In the genomic region with DNA sequence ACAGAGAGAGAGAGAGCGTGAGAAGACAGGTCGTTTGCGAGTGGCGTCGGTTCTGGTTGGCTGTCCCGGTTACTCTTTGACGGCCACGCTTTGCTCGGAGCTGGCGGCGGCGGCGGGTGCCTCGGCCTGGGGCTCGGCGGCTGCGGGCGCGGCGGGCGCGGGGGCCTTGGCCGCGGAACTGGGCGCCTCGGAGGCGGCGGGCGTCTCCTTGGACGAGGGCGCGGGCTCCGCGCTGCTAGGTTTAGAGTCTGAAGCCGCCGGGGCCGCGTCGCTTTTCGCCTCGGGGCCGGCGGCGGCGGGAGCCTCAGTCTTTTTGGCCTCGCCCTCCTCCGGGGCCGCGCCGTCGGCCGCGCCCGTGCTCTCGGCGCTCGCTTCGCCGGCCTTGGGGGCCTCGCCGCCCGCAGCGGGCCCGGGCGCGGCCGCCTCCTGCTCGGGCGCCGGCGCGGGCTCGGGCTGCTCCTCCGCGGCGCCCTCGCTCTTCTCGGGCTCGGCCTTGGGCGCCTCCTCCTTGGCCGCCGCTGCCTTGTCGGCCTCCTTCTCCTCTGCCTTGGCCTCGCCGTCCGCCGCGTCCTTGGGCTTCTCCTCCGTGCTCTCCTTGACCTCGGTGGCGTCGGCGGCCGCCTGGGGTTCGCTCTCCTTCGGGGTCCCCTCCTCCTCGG, we compare ENCODE assay signal across 7 mouse cellular contexts. TPM values are rescaled to one million over a fixed set of nuclear protein-coding genes. Genes with fewer than 3 reads are reported as not detected.
DNase-seq lines count a peak whose midpoint lies in the region; ATAC-seq and TF ChIP-seq lines count a peak whose summit lies in the region.

No protein-coding gene starts in this region.

- no peaks in the 10 kb centered on the region for H3K36me3 ChIP-seq in thymus, adult 2 months (ENCODE audit: control insufficient read depth, insufficient read depth, low read length)
- H3K36me3 ChIP-seq in embryonic facial prominence, embryonic 14.5 days (ENCODE audit: control insufficient read depth, insufficient read depth, low read length) = peaks cover 16% of the 10 kb centered on the region
- H3K36me3 ChIP-seq in hindbrain, embryonic 14.5 days (replicated peaks; ENCODE audit: control insufficient read depth, insufficient read depth) = peaks cover 22% of the 10 kb centered on the region
- H3K36me3 ChIP-seq in liver, embryonic 15.5 days (replicated peaks) = no peaks in the 10 kb centered on the region

- H3K4me2 ChIP-seq in embryonic facial prominence, embryonic 14.5 days (ENCODE audit: low read depth, low read length) = peak overlapping the region; percentile 58
- peak overlapping the region; percentile 50 for H3K4me2 ChIP-seq in hindbrain, embryonic 14.5 days (replicated peaks)
- peak overlapping the region; percentile 61 for H3K4me2 ChIP-seq in liver, embryonic 15.5 days

- WGBS in thymus, adult 2 months = 76% methylated on average over 97 of the region's 97 CpGs
- 24% methylated on average over 48 of the region's 97 CpGs for WGBS in embryonic facial prominence, embryonic 14.5 days
- WGBS in hindbrain, embryonic 14.5 days = 5% methylated on average over 91 of the region's 97 CpGs
- 25% methylated on average over 91 of the region's 97 CpGs for WGBS in liver, embryonic 15.5 days (ENCODE audit: insufficient replicate concordance)

- no peak for TF ChIP-seq POLR2A in thymus, adult 2 months (IDR thresholded peaks at IDR 0.05; ENCODE audit: control insufficient read depth, extremely low read depth, insufficient read depth, low read length, poor library complexity)

- H3K4me1 ChIP-seq in thymus, adult 2 months (replicated peaks; ENCODE audit: control insufficient read depth, insufficient read depth, low read length) = no peaks in the 10 kb centered on the region; the same call in 1 of the 2 replicates
- peaks cover 18% of the 10 kb centered on the region; the same call in 1 of the 2 replicates for H3K4me1 ChIP-seq in embryonic facial prominence, embryonic 14.5 days (ENCODE audit: control insufficient read depth, insufficient read depth, low read length)
- peaks cover 59% of the 10 kb centered on the region for H3K4me1 ChIP-seq in hindbrain, embryonic 14.5 days (replicated peaks; ENCODE audit: control insufficient read depth, insufficient read depth, low read length)
- no peaks in the 10 kb centered on the region for H3K4me1 ChIP-seq in liver, embryonic 15.5 days (replicated peaks)

- DNase-seq in thymus, postnatal 14 days = peak; percentile 17
- no peak for DNase-seq in thymus, adult 2 months
- DNase-seq in embryonic facial prominence, embryonic 14.5 days (ENCODE audit: low spot score) = no peak
- DNase-seq in hindbrain, embryonic 14.5 days (ENCODE audit: low spot score) = no peak
- peak; percentile 14 for DNase-seq in ovary, postnatal 14 days (ENCODE audit: low spot score)
- no peak for DNase-seq in frontal cortex, postnatal 36 days (ENCODE audit: low spot score in 2 of 2)

- peak; percentile 20 for ATAC-seq in embryonic facial prominence, embryonic 14.5 days (ENCODE audit: low read depth)
- peak; percentile 33; the same call in 1 of the 2 replicates for ATAC-seq in hindbrain, embryonic 14.5 days (ENCODE audit: low FRiP score)
- no peak for ATAC-seq in liver, embryonic 15.5 days (ENCODE audit: insufficient read depth)

- no peak for TF ChIP-seq CTCF in thymus, adult 2 months (IDR thresholded peaks at IDR 0.05; ENCODE audit: borderline replicate concordance, control insufficient read depth, extremely low read depth, insufficient read depth, low read length, poor library complexity)

- H3K4me3 ChIP-seq in thymus, adult 2 months (ENCODE audit: control insufficient read depth, insufficient read depth, low read length) = no peak overlapping the region
- peak overlapping the region; percentile 30 for H3K4me3 ChIP-seq in embryonic facial prominence, embryonic 14.5 days (ENCODE audit: low read depth, low read length)
- peak overlapping the region; percentile 19 for H3K4me3 ChIP-seq in hindbrain, embryonic 14.5 days (replicated peaks; ENCODE audit: low read length)
- H3K4me3 ChIP-seq in liver, embryonic 15.5 days (replicated peaks) = peak overlapping the region; percentile 35

- no peaks in the 10 kb centered on the region for H3K9me3 ChIP-seq in embryonic facial prominence, embryonic 14.5 days (ENCODE audit: control insufficient read depth, low read length)
- H3K9me3 ChIP-seq in hindbrain, embryonic 14.5 days (ENCODE audit: control insufficient read depth, low read length) = no peaks in the 10 kb centered on the region
- no peaks in the 10 kb centered on the region for H3K9me3 ChIP-seq in liver, embryonic 15.5 days (replicated peaks)

- H3K27me3 ChIP-seq in thymus, adult 2 months (ENCODE audit: control insufficient read depth, insufficient read depth, low read length) = no peaks in the 10 kb centered on the region; the same call in none of the 2 replicates
- H3K27me3 ChIP-seq in embryonic facial prominence, embryonic 14.5 days (replicated peaks; ENCODE audit: control insufficient read depth, insufficient read depth, low read length) = no peaks in the 10 kb centered on the region
- no peaks in the 10 kb centered on the region for H3K27me3 ChIP-seq in hindbrain, embryonic 14.5 days (ENCODE audit: control insufficient read depth, insufficient read depth, low read length)
- H3K27me3 ChIP-seq in liver, embryonic 15.5 days = peaks cover 24% of the 10 kb centered on the region

- H3K9ac ChIP-seq in embryonic facial prominence, embryonic 14.5 days (ENCODE audit: low read depth, low read length) = peak overlapping the region; percentile 65
- peak overlapping the region; percentile 60 for H3K9ac ChIP-seq in hindbrain, embryonic 14.5 days
- H3K9ac ChIP-seq in liver, embryonic 15.5 days = no peak overlapping the region

- H3K27ac ChIP-seq in thymus, adult 2 months (ENCODE audit: control insufficient read depth, insufficient read depth, low read length) = no peak overlapping the region
- H3K27ac ChIP-seq in embryonic facial prominence, embryonic 14.5 days (replicated peaks; ENCODE audit: low read depth, low read length) = peak overlapping the region; percentile 46; the same call in 1 of the 2 replicates
- peak overlapping the region; percentile 76 for H3K27ac ChIP-seq in hindbrain, embryonic 14.5 days
- no peak overlapping the region for H3K27ac ChIP-seq in liver, embryonic 15.5 days (replicated peaks)

RNA-seq across cellular contexts. Expression of gene Basp1, which starts 49.3 kb away (rescaled TPM):
- 13.9 and 18.1 TPM in 2 replicates for polyA plus RNA-seq in thymus, adult 2 months (2012; rRNA removed)
- polyA plus RNA-seq in embryonic facial prominence, embryonic 14.5 days (2014; fragmentation: Nextera tagmentation; extraction: Ambion mirVana) = 52.6 and 57.0 TPM in 2 replicates
- polyA plus RNA-seq in hindbrain, embryonic 14.5 days (2014; fragmentation: Nextera tagmentation; extraction: Ambion mirVana) = 262 and 283 TPM in 2 replicates
- polyA plus RNA-seq in liver, embryonic 15.5 days (2015; fragmentation: Nextera tagmentation; extraction: Ambion mirVana) = 2.0 and 2.3 TPM in 2 replicates

Comparison
In these comparisons a context has a peak if more than half of its experiments do, and no peak if none do; other contexts are left out.
1. DNase-seq: peak in thymus, postnatal 14 days (single experiment) and ovary, postnatal 14 days (single experiment); none in thymus, adult 2 months (single experiment), embryonic facial prominence, embryonic 14.5 days (single experiment), hindbrain, embryonic 14.5 days (single experiment) and frontal cortex, postnatal 36 days (0 of 2).
2. H3K27ac ChIP-seq: peak in embryonic facial prominence, embryonic 14.5 days (single experiment) and hindbrain, embryonic 14.5 days (single experiment); none in thymus, adult 2 months (single experiment) and liver, embryonic 15.5 days (single experiment).
3. Peak in every context shown above with its lines, with median percentiles within 50 percentile points of each other: H3K4me2 ChIP-seq.